Mouse (Mus musculus) mature B cell (primary cell): ENCODE results near the gene Fam217b.

Experiments
- in situ Hi-C: fragments of 300-500 bp; cut with MboI; formaldehyde crosslinking; loops from 2 replicates; pipeline ENCODE4 v1.14.3; 2019

The Fam217b gene

DNA sequence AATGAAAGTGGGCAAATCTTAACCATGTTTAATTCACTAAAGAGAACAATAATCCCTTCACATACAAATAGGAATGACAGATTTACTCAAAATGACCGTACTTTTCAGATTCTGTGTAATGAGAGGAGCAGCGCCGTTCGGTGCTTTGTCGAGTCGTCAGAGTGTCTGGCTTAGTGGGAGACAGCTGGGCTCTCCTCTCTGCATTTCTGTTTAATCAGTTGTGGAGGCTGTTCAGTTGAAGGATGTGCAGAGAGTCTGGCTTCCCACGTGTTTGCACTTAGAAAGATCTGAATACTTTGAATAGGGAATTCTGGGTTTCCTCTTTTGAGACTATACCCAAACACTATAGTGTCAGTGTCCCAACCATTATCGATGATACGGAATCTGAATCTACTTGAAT, 23.0 kb downstream of the Fam217b start:
- in situ Hi-C loops: no loop called here

- in situ Hi-C loops: no loop called here
Measured at GRCm38 (mm10) chr2:178449386-178449785, 35.1 kb downstream of the Fam217b start.

- in situ Hi-C loops: no loop called here
Measured at GRCm38 (mm10) chr2:178450236-178450635, 35.9 kb downstream of the Fam217b start.

GRCm38 (mm10) chr2:178450961-178451360, 36.6 kb downstream of the Fam217b start:
- in situ Hi-C loops: no loop called here

- in situ Hi-C loops: no loop called here
Measured at GRCm38 (mm10) chr2:178454664-178455516, 40.6 kb downstream of the Fam217b start.

- in situ Hi-C loops: no loop called here
Measured at GRCm38 (mm10) chr2:178457414-178457813, 43.1 kb downstream of the Fam217b start.

GRCm38 (mm10) chr2:178460353-178460752, 46.0 kb downstream of the Fam217b start:
- in situ Hi-C loops: no loop called here

DNA sequence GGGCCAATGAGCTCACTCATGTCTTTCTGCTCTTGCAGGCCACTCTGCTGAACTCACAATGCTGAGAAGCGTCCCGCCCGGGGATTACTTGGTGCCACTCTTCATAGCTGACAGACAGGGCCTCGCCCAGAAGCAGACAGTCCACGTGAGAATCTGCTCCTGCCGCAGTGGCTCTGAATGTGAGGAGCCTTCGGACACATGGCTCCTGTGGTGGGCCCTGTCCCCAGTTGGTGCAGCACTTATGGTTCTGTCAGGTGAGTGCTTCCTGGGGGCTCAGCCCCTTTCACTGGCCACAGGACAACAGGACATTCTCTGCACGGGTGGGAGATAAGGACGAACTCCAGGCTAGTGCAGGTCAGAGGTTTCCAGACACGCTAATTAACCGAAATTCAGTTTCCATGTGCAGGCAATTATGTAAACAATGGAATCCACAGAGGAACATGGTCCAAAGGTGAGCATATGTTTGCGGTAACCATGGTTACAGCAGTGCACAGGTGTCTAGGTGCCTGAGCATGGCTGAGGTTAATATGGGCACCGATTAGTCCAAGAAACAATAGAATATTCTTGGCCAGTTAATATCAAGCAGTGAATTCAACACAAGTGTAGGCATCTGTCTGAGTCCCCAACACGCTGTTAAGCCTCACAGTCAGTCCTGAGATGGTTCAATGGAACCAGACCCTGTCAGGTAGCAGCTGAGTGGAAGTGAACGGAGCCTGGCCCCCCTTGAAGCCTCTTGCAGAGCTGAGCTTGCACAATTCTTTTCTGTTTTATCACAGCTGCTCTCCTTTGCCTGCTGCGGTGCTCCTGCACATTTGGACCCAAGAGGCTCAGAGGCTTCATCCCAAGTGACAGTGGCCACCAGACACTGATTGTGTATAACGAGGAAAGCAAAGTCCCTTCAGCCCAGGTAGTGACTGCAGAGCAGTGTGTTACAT, 57.5 kb downstream of the Fam217b start:
- in situ Hi-C loops: no loop called here

GRCm38 (mm10) chr2:178473916-178474315, 59.6 kb downstream of the Fam217b start:
- in situ Hi-C loops: no loop called here
